Mouse (Mus musculus) cerebellum, adult 2 months (tissue): ENCODE results near the gene Olfr304.

Experiments used
- CTCF ChIP-seq: fragments of 200-500 bp; IDR thresholded peaks from 2 replicates; pipeline ENCODE4 v1.5.1; 2011; ENCODE audit warnings: low read depth, mild to moderate bottlenecking, control low read depth, low read length, moderate library complexity, borderline replicate concordance; ENCODE audit not compliant: insufficient read depth
- POLR2A ChIP-seq: fragments of 200-500 bp; IDR thresholded peaks from 2 replicates; pipeline ENCODE4 v1.6.1; 2011; ENCODE audit warnings: low read length, control low read depth, borderline replicate concordance; ENCODE audit not compliant: insufficient read depth

GRCm38 (mm10) chr7:86344253-86344652 is 42.2 kb downstream of the Olfr304 start:
- TF ChIP-seq POLR2A (no peak), CTCF (no peak)
